Mouse (Mus musculus) heart, adult 2 months (tissue): ENCODE results near the gene Ranbp3. TPM values are rescaled to one million over a fixed set of nuclear protein-coding genes. Genes with fewer than 3 reads are reported as not detected.

Experiments used
- DNase-seq, 2 experiments: peaks; one replicate each; pipeline ENCODE4 v3.0.0; 2021
- H3K27ac ChIP-seq: fragments of 200-600 bp; 2 replicates; pipeline ENCODE4 v1.8.1; 2022
- H3K27me3 ChIP-seq: fragments of 200-500 bp; 2 replicates; pipeline ENCODE4 v1.6.1; 2012; ENCODE audit warnings: mild to moderate bottlenecking, low read length, inconsistent platforms, mixed read lengths; ENCODE audit not compliant: control insufficient read depth, insufficient read depth
- H3K36me3 ChIP-seq: fragments of 200-500 bp; 2 replicates; pipeline ENCODE4 v1.6.1; 2012; ENCODE audit warnings: low read length, inconsistent platforms; ENCODE audit not compliant: control insufficient read depth, insufficient read depth
- H3K4me1 ChIP-seq: fragments of 200-500 bp; 2 replicates; pipeline ENCODE4 v1.6.1; 2011; ENCODE audit warnings: low read length; ENCODE audit not compliant: control insufficient read depth, insufficient read depth
- H3K4me3 ChIP-seq: fragments of 200-600 bp; 2 replicates; pipeline ENCODE4 v1.8.1; 2022
- H3K79me2 ChIP-seq: fragments of 200-500 bp; replicated peaks from 2 replicates; pipeline ENCODE4 v1.6.1; 2012; ENCODE audit warnings: mild to moderate bottlenecking, inconsistent platforms, low read length, moderate library complexity, mixed read lengths; ENCODE audit not compliant: control insufficient read depth, insufficient read depth
- H3K9ac ChIP-seq: fragments of 200-500 bp; 2 replicates; pipeline ENCODE4 v1.6.1; 2012; ENCODE audit warnings: low read depth, mild to moderate bottlenecking, control low read depth, inconsistent platforms, low read length, mixed read lengths
- CTCF ChIP-seq: fragments of 200-600 bp; IDR thresholded peaks from 2 replicates; pipeline ENCODE4 v1.8.1; 2022; ENCODE audit warnings: antibody characterized with exemption, mild to moderate bottlenecking, moderate library complexity
- EP300 ChIP-seq: fragments of 200-500 bp; IDR thresholded peaks from 2 replicates; pipeline ENCODE4 v1.6.1; 2011; ENCODE audit warnings: low read depth, low read length, control low read depth; ENCODE audit not compliant: insufficient read depth
- POLR2A ChIP-seq: fragments of 200-500 bp; IDR thresholded peaks from 2 replicates; pipeline ENCODE4 v1.6.1; 2011; ENCODE audit warnings: mild to moderate bottlenecking, low read depth, low read length, control low read depth; ENCODE audit not compliant: insufficient read depth
- WGBS: fragments of 180-500 bp; shearing (Covaris S2); methylation state at CpG from one replicate; pipeline ENCODE4 v1.1.7; 2018; 5-methylcytosine and 5-hydroxymethylcytosine counted together
- intact Hi-C: fragments of 180-260 bp; cut with DNase I; formaldehyde crosslinking; loops from one replicate; pipeline ENCODE4 v1.15.1; 2025
- polyA plus RNA-seq: library from polyadenylated mRNA; depleted of rRNA; stranded (reverse); fragments of >200 nt; gene quantifications from 2 replicates; pipeline ENCODE4 v1.2.3, GENCODE M21; 2012
- total RNA-seq, 2 experiments: library from RNA; stranded (reverse); gene quantifications; 2 replicates each; pipeline ENCODE4 v1.2.3; 2021

Gene Ranbp3
- total and polyA plus RNA-seq, 3 experiments: 37.6 to 40.6 (median 37.7) TPM

- TF ChIP-seq POLR2A (no peak), CTCF (no peak), EP300 (no peak)
- WGBS: 28% methylated on average over 15 of the region's 15 CpGs
- Histone ChIP-seq H3K4me1 (no peaks in the 10 kb centered on the region), H3K9ac (no peak overlapping the region), H3K27ac (no peak overlapping the region), H3K36me3 (no peaks in the 10 kb centered on the region), H3K4me3 (no peak overlapping the region), H3K27me3 (peaks cover 2% of the 10 kb centered on the region; the same call in 1 of the 2 replicates), H3K79me2 (no peaks in the 10 kb centered on the region)
- DNase-seq: no peak
- intact Hi-C loops: no loop called here
Observed at GRCm38 (mm10) chr17:56753452-56753851, 80.4 kb downstream of the Ranbp3 start.

DNA sequence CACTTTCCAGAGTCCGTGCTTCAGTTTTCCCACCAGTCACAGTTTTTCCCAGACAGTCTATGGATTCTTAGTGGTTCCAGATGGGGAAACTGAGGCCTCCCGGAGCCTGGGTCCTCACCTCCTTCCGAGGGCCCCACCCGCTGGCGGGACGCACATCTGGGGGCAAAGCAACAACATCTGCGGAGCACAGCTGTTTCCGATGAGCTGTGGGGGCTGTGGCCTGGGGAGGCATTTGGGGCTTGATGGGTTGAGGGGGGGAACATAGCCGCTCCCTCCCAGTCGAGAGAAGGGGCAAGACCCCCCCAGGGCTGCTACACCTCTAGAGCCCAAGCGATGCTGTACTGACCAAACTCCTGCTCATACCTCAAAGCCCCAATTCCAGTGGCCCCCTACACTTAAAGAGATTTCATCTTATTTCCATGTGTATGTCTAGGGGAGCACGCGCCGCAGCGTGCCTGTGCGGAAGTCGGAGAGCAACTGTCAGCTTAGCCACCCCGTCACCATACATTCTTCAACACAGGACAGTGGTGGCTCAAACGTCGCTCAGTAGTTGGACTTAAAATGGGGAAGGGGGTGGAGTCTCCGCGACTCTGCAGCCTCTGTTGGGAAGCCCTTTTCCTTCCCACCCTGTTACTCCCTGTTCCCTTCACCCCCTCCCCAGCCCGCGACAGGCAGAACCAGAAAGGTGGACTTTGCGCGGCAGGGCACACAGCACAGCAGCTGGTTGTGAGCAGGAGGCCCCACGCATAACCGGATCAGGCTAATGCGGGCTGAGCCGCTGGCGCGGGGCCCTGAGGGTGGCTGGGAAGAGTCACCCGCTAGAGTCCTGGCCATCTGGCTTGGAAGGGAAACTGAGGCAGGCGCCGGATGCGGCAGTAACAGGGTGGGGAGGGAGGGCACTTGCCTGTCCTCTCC, 81.4 kb downstream of the Ranbp3 start:
- intact Hi-C loops: no loop called here
- no peak overlapping the region for H3K27ac ChIP-seq
- 27% methylated on average over 36 of the region's 36 CpGs for WGBS
- TF ChIP-seq POLR2A (no peak), CTCF (no peak), EP300 (no peak)
- H3K9ac ChIP-seq: no peak overlapping the region
- no peaks in the 10 kb centered on the region for H3K4me1 ChIP-seq
- H3K27me3 ChIP-seq: peaks cover 2% of the 10 kb centered on the region; the same call in 1 of the 2 replicates
- H3K79me2 ChIP-seq: no peaks in the 10 kb centered on the region
- H3K36me3 ChIP-seq: no peaks in the 10 kb centered on the region
- DNase-seq: no peak
- H3K4me3 ChIP-seq: no peak overlapping the region

- WGBS: 1% methylated on average over 51 of the region's 51 CpGs
- DNase-seq: peak in 1 of 2 experiments; percentile 48
- Histone ChIP-seq H3K27ac (peak overlapping the region; percentile 55), H3K36me3 (no peaks in the 10 kb centered on the region), H3K79me2 (no peaks in the 10 kb centered on the region), H3K4me3 (peak overlapping the region; percentile 59), H3K9ac (peak overlapping the region; percentile 63), H3K27me3 (peaks cover 2% of the 10 kb centered on the region; the same call in 1 of the 2 replicates), H3K4me1 (no peaks in the 10 kb centered on the region)
- intact Hi-C loops: no loop called here
- peak; percentile 70 for TF ChIP-seq CTCF
- TF ChIP-seq POLR2A: no peak
Observed at GRCm38 (mm10) chr17:56756703-56757399, 83.8 kb downstream of the Ranbp3 start.

GRCm38 (mm10) chr17:56757416-56758123, 84.5 kb downstream of the Ranbp3 start, which contains the start of gene Nrtn:
Gene Nrtn, minus strand, starts transcription at chr17:56757530.
- H3K4me3 ChIP-seq: peak within 1 kb of the TSS; percentile 59

DNA sequence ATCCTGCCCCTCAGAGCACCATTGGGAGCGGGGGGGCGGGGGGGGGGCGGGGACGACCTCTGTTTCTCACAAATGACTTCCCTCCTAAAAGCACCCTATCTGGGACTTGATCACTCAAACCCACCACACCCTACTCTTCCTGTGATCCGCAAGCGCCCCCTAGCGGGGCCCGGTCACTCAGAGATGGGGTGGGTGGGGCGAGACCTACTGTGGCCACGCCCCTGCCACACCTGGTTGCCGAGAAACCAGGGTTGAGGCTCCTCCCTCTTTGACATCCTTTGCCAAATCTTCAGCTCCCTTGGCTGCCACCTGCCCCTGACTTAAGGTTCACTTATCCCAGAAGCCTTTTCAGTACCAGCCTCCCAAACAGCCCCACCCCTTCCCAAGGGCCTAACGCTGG, 85.0 kb downstream of the Ranbp3 start:
- no peak for TF ChIP-seq POLR2A
- TF ChIP-seq CTCF: peak; percentile 71
- intact Hi-C loops: no loop called here

More at GRCm38 (mm10) chr17:56757416-56758123, 84.5 kb downstream of the Ranbp3 start, which contains the start of gene Nrtn:
- intact Hi-C loops: no loop called here
- peaks cover 2% of the 10 kb centered on the region; the same call in 1 of the 2 replicates for H3K27me3 ChIP-seq
- peaks cover 2% of the 10 kb centered on the region; the same call in 1 of the 2 replicates for H3K4me1 ChIP-seq
- no peaks in the 10 kb centered on the region for H3K36me3 ChIP-seq
- DNase-seq: peak; percentile 86 to 90
- TF ChIP-seq EP300: no peak
- TF ChIP-seq POLR2A: peak; percentile 45; the same call in 1 of the 2 replicates
- peak within 1 kb of the TSS; percentile 63 for H3K9ac ChIP-seq
- 1% methylated on average over 42 of the region's 48 CpGs for WGBS
- no peaks in the 10 kb centered on the region for H3K79me2 ChIP-seq
- peak within 1 kb of the TSS; percentile 55 for H3K27ac ChIP-seq

More for the DNA sequence above, 85.0 kb downstream of the Ranbp3 start:
- Histone ChIP-seq H3K27me3 (peaks cover 2% of the 10 kb centered on the region; the same call in 1 of the 2 replicates), H3K9ac (no peak overlapping the region), H3K4me1 (peaks cover 7% of the 10 kb centered on the region), H3K27ac (no peak overlapping the region), H3K79me2 (no peaks in the 10 kb centered on the region), H3K36me3 (no peaks in the 10 kb centered on the region), H3K4me3 (no peak overlapping the region)
- DNase-seq: peak; percentile 68
- WGBS: 8% methylated on average over 12 of the region's 12 CpGs
